Mouse (Mus musculus) hindbrain, embryonic 10.5 days (tissue): ENCODE data around the gene St6gal1. TPM values are rescaled to one million over a fixed set of nuclear protein-coding genes. Genes with fewer than 3 reads are reported as not detected.

Source experiments
- DNase-seq: peaks from one replicate; pipeline ENCODE4 v3.0.0-alpha.2; 2017; ENCODE audit warnings: low spot score
- H3K27ac ChIP-seq: fragments of 300-500 bp; sonication (generic); 2 replicates; pipeline ENCODE4 v1.5.1; 2016; ENCODE audit warnings: mild to moderate bottlenecking, moderate library complexity
- H3K27me3 ChIP-seq: fragments of 300-500 bp; sonication (generic); 2 replicates; pipeline ENCODE4 v1.6.1; 2016; ENCODE audit warnings: mild to moderate bottlenecking; ENCODE audit not compliant: poor library complexity, insufficient read depth, severe bottlenecking
- H3K36me3 ChIP-seq: fragments of 300-500 bp; sonication (generic); 2 replicates; pipeline ENCODE4 v1.6.1; 2016; ENCODE audit warnings: mild to moderate bottlenecking, moderate library complexity
- H3K4me1 ChIP-seq: fragments of 300-500 bp; sonication (generic); replicated peaks from 2 replicates; pipeline ENCODE4 v1.6.1; 2016; ENCODE audit warnings: mild to moderate bottlenecking
- H3K4me3 ChIP-seq: fragments of 300-500 bp; sonication (generic); 2 replicates; pipeline ENCODE4 v1.5.1; 2016; ENCODE audit warnings: mild to moderate bottlenecking, moderate library complexity
- H3K9me3 ChIP-seq: fragments of 300-500 bp; sonication (generic); 2 replicates; pipeline ENCODE4 v1.6.1; 2016; ENCODE audit warnings: mild to moderate bottlenecking, moderate library complexity
- WGBS: fragments of 180-500 bp; shearing (Covaris S2); methylation state at CpG from one replicate; pipeline ENCODE4 v1.1.7; 2016; 5-methylcytosine and 5-hydroxymethylcytosine counted together
- polyA plus RNA-seq: library from polyadenylated mRNA; unstranded; fragments of >200 nt; fragmentation: Nextera tagmentation; extraction: Ambion mirVana; gene quantifications from 2 replicates; pipeline ENCODE4 v1.2.1, GENCODE M21; 2016

St6gal1 gene
- polyA plus RNA-seq, 1 experiment from 2014 or later = 26.6 TPM

GRCm38 (mm10) chr16:23322453-23322852 is 97.9 kb downstream of the St6gal1 start:
- DNase-seq = no peak
- Histone ChIP-seq H3K27me3 (no peaks in the 10 kb centered on the region; the same call in 1 of the 2 replicates), H3K36me3 (peaks cover 45% of the 10 kb centered on the region)

GRCm38 (mm10) chr16:23323915-23324314 is 99.4 kb downstream of the St6gal1 start:
- peaks cover 10% of the 10 kb centered on the region for H3K4me1 ChIP-seq

More at GRCm38 (mm10) chr16:23322453-23322852, 97.9 kb downstream of the St6gal1 start:
- Histone ChIP-seq H3K27ac (no peak overlapping the region), H3K4me3 (no peak overlapping the region), H3K4me1 (peaks cover 10% of the 10 kb centered on the region), H3K9me3 (no peaks in the 10 kb centered on the region)

GRCm38 (mm10) chr16:23324867-23325650 is 100.5 kb downstream of the St6gal1 start:
- Histone ChIP-seq H3K36me3 (peaks cover 49% of the 10 kb centered on the region), H3K4me3 (no peak overlapping the region), H3K4me1 (peaks cover 10% of the 10 kb centered on the region), H3K9me3 (no peaks in the 10 kb centered on the region), H3K27me3 (no peaks in the 10 kb centered on the region), H3K27ac (no peak overlapping the region)
- DNase-seq = no peak
- WGBS = 72% methylated on average over 6 of the region's 6 CpGs

More at GRCm38 (mm10) chr16:23323915-23324314, 99.4 kb downstream of the St6gal1 start:
- no peaks in the 10 kb centered on the region for H3K27me3 ChIP-seq
- WGBS = 40% methylated on average over 3 of the region's 3 CpGs
- no peaks in the 10 kb centered on the region for H3K9me3 ChIP-seq
- DNase-seq = no peak
- H3K27ac ChIP-seq = no peak overlapping the region
- H3K4me3 ChIP-seq = no peak overlapping the region
- H3K36me3 ChIP-seq = peaks cover 47% of the 10 kb centered on the region

- Histone ChIP-seq H3K4me1 (peaks cover 10% of the 10 kb centered on the region), H3K9me3 (no peaks in the 10 kb centered on the region), H3K27ac (no peak overlapping the region), H3K36me3 (peaks cover 39% of the 10 kb centered on the region), H3K4me3 (no peak overlapping the region), H3K27me3 (no peaks in the 10 kb centered on the region)
- no peak for DNase-seq
- WGBS = 96% methylated on average over 6 of the region's 6 CpGs
These were observed 102.1 kb downstream of the St6gal1 start for GRCm38 (mm10) chr16:23326664-23327063.

DNA sequence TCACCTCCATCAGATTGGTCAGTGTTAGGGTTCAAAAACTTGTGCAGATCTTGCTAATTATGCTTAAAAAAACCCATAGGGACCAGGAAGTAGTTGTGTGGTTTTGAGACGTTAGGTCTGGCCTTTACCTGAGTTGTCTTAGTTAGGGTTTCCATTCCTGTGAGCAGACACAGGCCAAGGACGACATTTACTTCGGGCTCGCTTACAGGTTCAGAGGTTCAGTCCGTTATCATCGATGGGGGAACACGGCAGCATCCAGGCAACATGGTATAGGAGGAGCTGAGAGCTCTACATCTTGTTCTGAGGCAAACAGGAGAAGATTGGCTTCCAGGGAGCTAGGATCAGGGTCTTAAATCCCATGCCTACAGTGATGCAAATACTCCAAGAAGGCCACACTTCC is 102.7 kb downstream of the St6gal1 start:
- Histone ChIP-seq H3K27ac (no peak overlapping the region), H3K27me3 (no peaks in the 10 kb centered on the region), H3K4me1 (peaks cover 10% of the 10 kb centered on the region), H3K9me3 (no peaks in the 10 kb centered on the region), H3K4me3 (no peak overlapping the region), H3K36me3 (peaks cover 37% of the 10 kb centered on the region)
- 93% methylated on average over 7 of the region's 7 CpGs for WGBS
- no peak for DNase-seq

DNA sequence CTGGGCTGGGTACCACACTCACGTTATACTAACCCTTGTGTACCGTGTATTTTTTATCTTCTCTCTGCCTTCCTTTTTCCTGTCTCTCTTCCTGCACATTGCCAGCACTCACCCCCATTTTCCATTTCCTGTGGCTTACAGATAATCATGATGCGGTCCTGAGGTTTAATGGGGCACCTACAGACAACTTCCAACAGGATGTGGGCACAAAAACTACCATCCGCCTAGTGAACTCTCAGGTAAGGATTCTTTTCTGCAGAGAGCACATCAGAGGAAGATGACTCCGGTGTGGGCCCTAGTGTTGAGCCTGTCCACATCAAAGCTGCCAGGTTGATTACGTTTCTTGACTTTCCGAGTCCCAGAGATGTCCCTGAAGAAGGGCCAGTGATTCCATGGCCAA is 103.7 kb downstream of the St6gal1 start:
- H3K4me1 ChIP-seq = peaks cover 10% of the 10 kb centered on the region
- 91% methylated on average over 7 of the region's 7 CpGs for WGBS
- H3K4me3 ChIP-seq = no peak overlapping the region
- H3K9me3 ChIP-seq = no peaks in the 10 kb centered on the region
- no peaks in the 10 kb centered on the region for H3K27me3 ChIP-seq
- H3K27ac ChIP-seq = no peak overlapping the region
- no peak for DNase-seq
- H3K36me3 ChIP-seq = peaks cover 43% of the 10 kb centered on the region

DNA sequence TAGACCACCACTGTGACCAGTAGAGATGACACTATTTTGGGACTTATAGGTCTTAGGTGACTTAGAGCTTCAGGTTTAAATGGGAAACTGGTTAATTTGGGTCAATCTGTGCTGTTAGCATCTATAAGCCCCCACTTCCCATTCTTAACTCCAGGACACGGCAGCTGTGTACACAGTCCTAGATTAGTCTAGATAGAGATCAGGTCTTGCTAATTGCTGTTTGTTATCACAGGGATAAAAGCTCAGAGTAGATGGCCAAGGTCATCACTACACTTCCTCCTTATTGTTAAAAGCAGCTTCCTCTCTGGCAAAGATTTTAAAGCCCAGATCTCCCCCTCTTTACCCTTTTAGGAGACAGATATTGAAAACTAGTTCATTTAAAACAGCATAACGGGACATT is 107.6 kb downstream of the St6gal1 start:
- 87% methylated on average over 2 of the region's 2 CpGs for WGBS
- Histone ChIP-seq H3K9me3 (no peaks in the 10 kb centered on the region), H3K4me1 (no peaks in the 10 kb centered on the region), H3K27ac (no peak overlapping the region), H3K36me3 (peaks cover 53% of the 10 kb centered on the region), H3K4me3 (no peak overlapping the region), H3K27me3 (no peaks in the 10 kb centered on the region)
- DNase-seq = no peak

- H3K36me3 ChIP-seq = peaks cover 48% of the 10 kb centered on the region
- WGBS = 90% methylated on average over 6 of the region's 6 CpGs
These were observed 108.1 kb downstream of the St6gal1 start for GRCm38 (mm10) chr16:23332686-23333085.

DNA sequence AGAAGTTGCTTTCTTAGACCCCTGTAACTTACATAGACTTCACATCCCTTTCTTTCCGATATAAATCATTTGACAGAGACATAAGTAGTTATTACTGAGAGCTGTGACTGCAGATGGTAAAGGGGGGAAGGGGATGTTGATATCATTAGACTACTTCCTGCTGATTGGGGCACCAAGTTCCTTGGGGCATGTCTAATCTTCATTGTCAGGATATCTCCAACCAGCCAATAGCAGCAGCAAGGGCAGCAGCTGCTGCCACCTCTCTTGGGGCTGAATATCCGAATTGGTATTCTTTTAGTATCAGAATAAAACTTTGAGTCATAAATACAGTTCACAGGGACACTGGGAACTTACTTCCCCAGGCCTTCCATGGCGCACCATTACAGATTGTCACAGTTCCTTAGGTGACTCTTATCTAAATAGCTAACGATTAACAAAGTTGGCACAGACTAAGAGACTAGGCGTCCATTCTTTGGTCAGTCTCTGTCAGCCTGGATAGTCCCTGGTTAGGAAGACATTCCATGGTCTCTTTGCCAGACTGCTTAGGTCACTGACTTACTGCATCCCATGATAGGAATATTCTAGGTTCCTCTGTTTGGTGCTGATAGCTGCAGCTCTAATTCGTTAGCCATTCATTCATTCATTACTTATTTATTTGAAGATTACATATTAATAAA is 109.5 kb downstream of the St6gal1 start:
- Histone ChIP-seq H3K27me3 (no peaks in the 10 kb centered on the region), H3K9me3 (no peaks in the 10 kb centered on the region), H3K27ac (no peak overlapping the region), H3K4me1 (no peaks in the 10 kb centered on the region), H3K4me3 (no peak overlapping the region), H3K36me3 (peaks cover 34% of the 10 kb centered on the region)
- 89% methylated on average over 6 of the region's 6 CpGs for WGBS
- no peak for DNase-seq

More at GRCm38 (mm10) chr16:23332686-23333085, 108.1 kb downstream of the St6gal1 start:
- DNase-seq = no peak
- no peak overlapping the region for H3K27ac ChIP-seq
- H3K27me3 ChIP-seq = no peaks in the 10 kb centered on the region
- H3K4me3 ChIP-seq = no peak overlapping the region
- H3K9me3 ChIP-seq = no peaks in the 10 kb centered on the region
- no peaks in the 10 kb centered on the region for H3K4me1 ChIP-seq

DNA sequence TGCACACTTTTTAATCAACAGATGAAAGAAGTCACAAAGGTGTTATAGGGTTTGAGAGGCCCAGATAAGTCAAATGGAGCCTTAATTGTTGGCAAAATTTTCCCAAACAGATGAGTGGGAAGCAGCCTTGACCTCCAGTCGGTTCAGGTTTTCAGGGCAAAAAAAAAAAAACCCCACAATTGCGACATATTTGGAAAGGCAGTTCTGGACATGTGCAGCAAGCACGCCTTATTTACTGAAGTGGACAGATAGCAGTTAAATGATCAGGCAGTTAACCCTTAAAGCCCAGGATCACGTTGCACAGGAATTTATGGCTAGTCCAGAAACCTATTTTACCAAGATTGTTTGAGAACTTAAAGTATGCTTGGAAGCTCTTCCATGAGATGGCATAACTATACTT is 112.8 kb downstream of the St6gal1 start:
- no peak overlapping the region for H3K27ac ChIP-seq
- WGBS = 72% methylated on average over 4 of the region's 4 CpGs
- no peak for DNase-seq
- no peaks in the 10 kb centered on the region for H3K27me3 ChIP-seq
- no peaks in the 10 kb centered on the region for H3K4me1 ChIP-seq
- H3K4me3 ChIP-seq = no peak overlapping the region
- H3K9me3 ChIP-seq = no peaks in the 10 kb centered on the region
- peaks cover 41% of the 10 kb centered on the region for H3K36me3 ChIP-seq

DNA sequence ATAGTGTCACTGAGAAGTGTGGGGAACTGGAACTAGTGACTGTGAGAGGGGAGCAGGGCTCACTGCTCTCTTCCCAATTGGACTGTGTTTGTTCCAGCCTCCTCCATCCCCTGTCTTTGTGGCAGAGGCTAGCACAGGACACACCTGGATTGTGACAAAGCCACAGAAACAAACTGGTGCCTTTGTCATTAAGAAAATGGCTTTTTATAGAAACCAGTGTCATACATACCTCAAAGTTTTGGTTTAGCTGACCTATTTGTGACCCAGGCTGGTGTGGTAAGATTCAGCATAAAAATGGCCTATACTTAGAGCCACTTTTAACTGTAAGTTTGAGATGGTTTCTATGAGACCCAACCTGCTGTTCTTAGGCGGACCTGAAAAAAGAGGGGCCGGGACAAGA is 116.7 kb downstream of the St6gal1 start:
- H3K4me3 ChIP-seq = no peak overlapping the region
- WGBS = 97% methylated on average over 2 of the region's 2 CpGs
- H3K9me3 ChIP-seq = no peaks in the 10 kb centered on the region; the same call in 1 of the 2 replicates
- H3K27ac ChIP-seq = no peak overlapping the region
- DNase-seq = no peak
- peaks cover 41% of the 10 kb centered on the region for H3K36me3 ChIP-seq
- H3K27me3 ChIP-seq = no peaks in the 10 kb centered on the region
- no peaks in the 10 kb centered on the region for H3K4me1 ChIP-seq

DNA sequence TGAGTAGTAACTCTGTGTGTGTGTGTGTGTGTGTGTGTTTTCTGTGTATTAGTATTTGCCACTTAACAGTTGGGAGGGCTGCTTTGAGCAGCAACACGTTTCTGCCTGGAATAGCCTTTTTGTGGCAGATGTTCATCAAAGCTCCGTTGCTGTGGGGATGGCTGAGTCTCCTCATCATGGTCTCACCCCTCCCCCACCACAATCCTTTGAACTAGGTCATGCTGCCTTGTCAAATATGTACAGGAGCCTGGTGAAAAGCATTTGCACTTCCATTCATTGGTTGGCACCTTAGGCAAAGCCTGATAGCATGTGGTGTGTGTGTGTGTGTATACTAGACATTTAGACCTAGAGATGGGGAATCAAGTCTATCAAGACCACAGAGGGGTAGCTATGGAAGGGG is 126.3 kb downstream of the St6gal1 start:
- H3K4me1 ChIP-seq = peaks cover 12% of the 10 kb centered on the region
- H3K9me3 ChIP-seq = no peaks in the 10 kb centered on the region
- H3K27ac ChIP-seq = no peak overlapping the region
- no peak overlapping the region for H3K4me3 ChIP-seq
- peak; percentile 10 for DNase-seq
- 42% methylated on average over 2 of the region's 2 CpGs for WGBS
- peaks cover 11% of the 10 kb centered on the region for H3K36me3 ChIP-seq
- H3K27me3 ChIP-seq = no peaks in the 10 kb centered on the region

GRCm38 (mm10) chr16:23361031-23361430 is 136.5 kb downstream of the St6gal1 start:
- 90% methylated on average over 4 of the region's 4 CpGs for WGBS
- no peaks in the 10 kb centered on the region for H3K4me1 ChIP-seq
- peaks cover 40% of the 10 kb centered on the region for H3K36me3 ChIP-seq
- H3K9me3 ChIP-seq = no peaks in the 10 kb centered on the region
- no peak overlapping the region for H3K4me3 ChIP-seq
- no peak for DNase-seq
- H3K27ac ChIP-seq = no peak overlapping the region
- no peaks in the 10 kb centered on the region for H3K27me3 ChIP-seq
